In the genomic region with DNA sequence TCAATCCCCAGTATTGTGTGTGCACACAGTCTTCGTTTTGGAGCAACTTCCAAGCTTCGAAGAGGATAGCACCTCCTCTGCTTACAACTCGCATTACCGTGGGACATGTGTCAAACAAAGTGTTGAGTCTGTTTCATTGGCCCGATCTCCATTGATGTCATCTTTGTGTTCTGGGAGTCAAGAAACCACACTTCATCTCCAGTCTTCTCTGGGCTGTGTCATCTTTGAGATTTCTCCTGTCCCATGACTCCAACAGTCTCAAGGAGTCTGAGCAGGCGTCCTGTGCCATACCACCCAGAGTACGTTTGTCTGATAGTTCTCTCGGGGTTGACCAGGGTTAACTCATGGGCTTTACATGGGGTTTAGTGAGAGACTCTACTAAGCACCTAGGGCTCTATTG, we compare ENCODE assay signal across 25 mouse cellular contexts.
"Had no signal": no experiment of that assay in that cellular context is flagged by ENCODE, and none has a peak within 500 bp of the region (broad histone marks: within the 10 kb centered on the region; RNA-seq: fewer than 3 reads in every experiment).

No protein-coding gene starts in this region.

- H3K4me1 ChIP-seq: embryonic facial prominence, embryonic 12.5 days; embryonic facial prominence, embryonic 15.5 days; forebrain, embryonic 13.5 days; forebrain, embryonic 15.5 days had no signal

- H3K27me3 ChIP-seq: embryonic facial prominence, embryonic 12.5 days; embryonic facial prominence, embryonic 13.5 days; embryonic facial prominence, embryonic 15.5 days; forebrain, embryonic 12.5 days; forebrain, embryonic 13.5 days; forebrain, embryonic 15.5 days had no signal

- H3K27ac ChIP-seq: embryonic facial prominence, embryonic 10.5 days; embryonic facial prominence, embryonic 12.5 days; embryonic facial prominence, embryonic 13.5 days; embryonic facial prominence, embryonic 15.5 days; forebrain, embryonic 10.5 days; forebrain, embryonic 12.5 days; forebrain, embryonic 13.5 days; forebrain, embryonic 15.5 days; gastrocnemius, adult 2 months; heart, adult 2 months had no signal

- H3K4me3 ChIP-seq: embryonic facial prominence, embryonic 10.5 days; embryonic facial prominence, embryonic 12.5 days; embryonic facial prominence, embryonic 13.5 days; embryonic facial prominence, embryonic 15.5 days; erythroblast, embryonic 14.5 days; forebrain, embryonic 10.5 days; forebrain, embryonic 12.5 days; forebrain, embryonic 13.5 days; forebrain, embryonic 15.5 days; gastrocnemius, adult 2 months; heart, adult 2 months had no signal

- DNase-seq: cerebellum, adult 8-10 months; cerebellum, adult 9-10 months; cerebellum, adult 9-11 months; cerebellum, postnatal 10 days; cerebellum, postnatal 14 days; cerebellum, postnatal 25 days; cerebellum, postnatal 36 days; embryo, embryonic 11 days; forebrain, postnatal 0 days; gastrocnemius, adult 2 months; gastrocnemius, postnatal 10 days; gastrocnemius, postnatal 14 days; gastrocnemius, postnatal 25 days; gastrocnemius, postnatal 36 days; heart, adult 18-20 months; heart, adult 2 months had no signal

- H3K36me3 ChIP-seq: embryonic facial prominence, embryonic 10.5 days; embryonic facial prominence, embryonic 12.5 days; embryonic facial prominence, embryonic 13.5 days; embryonic facial prominence, embryonic 15.5 days; forebrain, embryonic 10.5 days; forebrain, embryonic 12.5 days; forebrain, embryonic 15.5 days had no signal
